Mouse (Mus musculus) gastrocnemius, adult 2 months (tissue): Measurements from ENCODE around the gene Mcm10. TPM values are rescaled to one million over a fixed set of nuclear protein-coding genes. Genes with fewer than 3 reads are reported as not detected.
"Not testable (repeated sequence)": the region's sequence is repeated elsewhere in the genome, so short reads cannot be mapped to it uniquely, and the experiment has no call there.

Source experiments
- DNase-seq: peaks from one replicate; pipeline ENCODE4 v3.0.0; 2022
- H3K27ac ChIP-seq: fragments of 200-600 bp; 2 replicates; pipeline ENCODE4 v1.8.1; 2022; ENCODE audit warnings: mild to moderate bottlenecking
- H3K4me3 ChIP-seq: fragments of 200-600 bp; 2 replicates; pipeline ENCODE4 v1.8.1; 2022; ENCODE audit warnings: mild to moderate bottlenecking, moderate library complexity
- CTCF ChIP-seq: fragments of 200-600 bp; IDR thresholded peaks from 2 replicates; pipeline ENCODE4 v1.8.1; 2022; ENCODE audit warnings: antibody characterized with exemption, mild to moderate bottlenecking, moderate library complexity
- intact Hi-C: fragments of 180-260 bp; cut with DNase I; formaldehyde crosslinking; loops from one replicate; pipeline ENCODE4 v1.15.1; 2025
- total RNA-seq, 2 experiments: library from RNA; stranded (reverse); gene quantifications; 2 replicates each; pipeline ENCODE4 v1.2.3; 2021

Gene Mcm10
- total RNA-seq, 2 experiments from 2014 or later: 0.08 TPM; not detected in 1

DNA sequence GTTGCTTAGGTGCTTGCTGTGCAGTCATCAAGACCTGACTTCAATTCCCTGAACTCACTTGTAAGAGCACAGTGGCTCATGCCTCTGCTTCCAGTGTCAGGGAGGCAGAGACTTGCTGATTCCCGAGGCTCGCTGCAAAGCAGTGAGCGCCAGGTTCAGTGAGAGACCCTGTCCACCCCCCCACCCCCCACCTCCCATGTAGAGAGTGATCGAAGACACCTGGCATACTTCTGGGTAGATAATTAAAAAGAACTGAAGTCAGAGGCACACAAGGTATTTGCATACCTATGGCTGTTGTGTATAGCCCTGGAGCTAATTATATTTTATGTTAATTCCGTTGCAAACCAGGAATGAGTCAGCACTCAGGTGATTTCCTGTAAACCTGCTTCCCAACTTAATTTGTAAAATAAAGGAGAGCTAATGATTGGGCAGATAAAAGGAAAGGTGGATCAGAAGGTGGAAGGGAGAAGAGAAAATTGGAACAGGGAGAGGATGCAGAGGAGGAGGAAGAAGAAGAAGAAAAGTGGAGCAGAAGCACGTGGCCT, 58.3 kb downstream of the Mcm10 start:
- intact Hi-C loops: no loop called here
- Histone ChIP-seq H3K4me3 (no peak overlapping the region), H3K27ac (no peak overlapping the region)
- DNase-seq: no peak
- no peak for TF ChIP-seq CTCF

DNA sequence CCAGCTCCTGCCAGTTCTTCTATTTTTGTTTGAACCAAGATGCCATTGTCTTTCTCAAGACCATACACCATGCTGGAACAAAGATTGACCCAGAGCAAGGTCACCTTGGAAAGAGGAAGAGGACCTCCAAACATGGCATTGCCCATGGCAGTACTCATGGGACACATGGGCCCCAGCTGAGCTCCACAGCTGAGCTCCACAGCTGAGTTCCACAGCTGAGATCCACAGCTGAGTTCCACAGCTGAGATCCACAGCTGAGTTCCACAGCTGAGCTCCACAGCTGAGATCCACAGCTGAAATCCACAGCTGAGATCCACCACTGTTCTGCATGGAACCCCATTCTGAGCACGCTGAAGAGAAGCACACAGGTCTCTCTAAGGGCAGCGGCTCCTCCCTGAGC, 61.6 kb downstream of the Mcm10 start:
- intact Hi-C loops: no loop called here
- Histone ChIP-seq H3K4me3 (no peak overlapping the region), H3K27ac (no peak overlapping the region)
- DNase-seq: no peak
- TF ChIP-seq CTCF: no peak

DNA sequence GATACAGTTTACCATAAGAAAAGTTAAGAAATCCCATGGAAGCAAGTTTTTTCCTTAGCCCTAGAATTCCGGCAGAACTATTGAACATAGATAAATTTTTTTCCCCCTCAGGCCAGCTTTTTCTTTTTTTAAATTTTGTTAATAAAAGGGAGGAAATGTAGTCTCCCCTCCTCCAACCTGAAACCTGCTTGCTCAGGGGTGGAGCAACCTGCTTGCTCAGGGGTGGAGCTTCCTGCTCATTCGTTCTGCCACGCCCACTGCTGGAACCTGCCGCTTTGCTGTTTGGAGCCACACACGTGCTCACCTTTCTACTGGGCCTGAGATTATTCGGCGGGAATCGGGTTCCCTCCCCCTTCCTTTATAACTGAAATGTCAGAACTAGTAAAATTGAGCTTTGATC, 62.9 kb downstream of the Mcm10 start:
- DNase-seq, H3K4me3 ChIP-seq, intact Hi-C loops, H3K27ac ChIP-seq: not testable (repeated sequence)

DNA sequence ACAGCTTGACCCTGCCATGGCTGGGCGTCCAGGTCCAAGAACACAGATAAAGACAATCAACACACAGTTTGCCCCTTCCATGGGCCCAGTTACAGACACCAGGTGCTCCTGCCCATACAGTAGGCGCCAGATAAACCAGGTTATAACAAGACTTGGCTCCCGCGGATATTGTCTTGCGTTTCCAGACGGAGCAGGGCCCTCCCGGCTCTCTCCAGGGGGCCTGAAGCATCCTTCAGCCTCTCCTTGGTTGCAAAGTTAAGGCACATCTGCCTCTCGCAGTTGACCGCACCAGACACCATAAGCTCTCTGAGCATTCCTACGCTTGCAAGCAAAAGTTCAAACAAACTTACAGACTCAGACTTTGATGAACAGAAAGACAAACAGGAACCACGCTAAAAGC, 71.7 kb downstream of the Mcm10 start:
- no peak overlapping the region for H3K27ac ChIP-seq
- TF ChIP-seq CTCF: no peak
- H3K4me3 ChIP-seq: no peak overlapping the region
- intact Hi-C loops: no loop called here
- no peak for DNase-seq

Other genes starting within 250 kb of the Mcm10 start
- 10 to 100 TPM; 17.9 to 19.6 TPM for gene Sephs1, start 131.2 kb downstream of the Mcm10 start, total RNA-seq
- 100 to 1,000 TPM; 179 to 280 TPM for gene Phyh, start 93.8 kb downstream of the Mcm10 start, total RNA-seq
- not detected for gene Ucma, start 36.7 kb downstream of the Mcm10 start, total RNA-seq
- 10 to 100 TPM; 80.2 to 99.2 TPM for gene Optn, start 51.3 kb upstream of the Mcm10 start, total RNA-seq
- gene Ccdc3, start 125.0 kb upstream of the Mcm10 start, total RNA-seq: 10 to 100 TPM in 1 of 2 experiments, 1 to 10 TPM in 1; 4.1 to 10.7 TPM